Mouse (Mus musculus): Measurements from ENCODE around the gene Mybpc2. TPM values are rescaled to one million over a fixed set of nuclear protein-coding genes. Genes with fewer than 3 reads are reported as not detected.

The Mybpc2 gene
- polyA plus RNA-seq, 1 experiment from 2014 or later = 0.31 TPM

DNA sequence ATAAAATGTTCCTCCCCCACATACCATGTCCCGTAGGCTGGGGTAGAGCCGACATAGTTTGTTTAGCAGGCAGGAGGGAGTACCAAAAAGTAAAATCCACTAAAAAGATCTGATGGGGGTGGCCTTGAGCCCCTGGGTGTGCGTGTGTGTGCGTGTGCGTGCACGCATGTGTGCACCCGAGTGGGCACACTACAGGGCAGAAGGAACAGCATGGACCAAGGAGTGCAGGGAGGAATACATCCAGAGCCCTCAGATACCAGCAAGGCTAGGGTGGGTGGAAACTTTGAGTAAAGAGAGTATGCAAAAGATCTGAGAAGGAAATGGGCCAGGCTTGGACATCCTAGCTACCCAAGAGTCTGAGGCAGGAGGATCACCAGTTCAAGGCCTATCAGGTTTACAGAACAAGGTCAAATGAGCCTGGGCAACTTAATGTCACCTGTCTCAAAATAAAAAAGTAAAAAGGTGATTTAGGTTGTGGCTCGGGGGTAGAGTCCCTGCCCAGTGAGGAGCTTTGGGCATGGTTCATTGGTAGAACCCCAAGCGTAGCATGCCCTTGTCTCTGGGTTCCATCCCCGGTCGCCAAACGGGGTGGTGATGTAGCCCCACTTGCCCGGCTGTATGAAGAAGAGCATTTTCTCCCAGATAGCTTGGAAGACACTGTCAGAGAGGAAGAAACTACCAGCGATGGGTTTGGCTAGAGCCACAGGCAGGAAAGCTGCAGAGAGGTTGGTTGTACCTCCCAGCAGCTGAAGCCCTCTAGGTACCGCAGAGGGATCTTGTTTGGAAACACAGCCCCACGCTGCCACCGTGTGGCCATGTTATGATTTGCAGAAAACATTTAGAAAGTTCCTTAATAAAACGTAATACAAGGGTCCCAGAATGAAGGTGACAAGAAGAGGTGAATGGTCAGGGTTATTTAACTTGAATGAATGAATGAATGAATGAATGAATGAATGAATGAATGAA, 36.3 kb upstream of the Mybpc2 start:
- WGBS (ENCODE audit: insufficient replicate concordance) = 47% methylated on average over 18 of the region's 18 CpGs
- ATAC-seq (ENCODE audit: low read depth) = no peak

DNA sequence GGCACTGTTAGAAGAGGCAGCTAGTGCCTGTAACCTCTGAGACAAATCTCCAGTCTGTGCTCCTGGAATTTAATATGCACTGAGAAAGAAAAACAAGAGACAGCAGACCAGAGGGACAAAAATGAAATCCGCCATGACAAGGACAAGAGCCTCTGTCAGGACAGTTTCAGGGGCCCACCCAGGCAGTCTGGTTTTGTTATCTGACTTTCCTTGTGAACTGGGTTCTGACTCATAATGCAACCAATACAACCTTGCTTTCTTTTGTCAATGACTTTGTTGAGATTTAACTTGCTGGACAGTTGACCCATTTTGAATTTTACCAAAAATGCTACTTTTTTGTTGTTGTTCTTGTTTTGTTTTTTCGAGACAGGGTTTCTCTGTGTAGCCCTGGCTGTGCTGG, 33.2 kb upstream of the Mybpc2 start:
- no peak overlapping the region for H3K9ac ChIP-seq (ENCODE audit: low read depth, low read length)
- no peak for ATAC-seq (ENCODE audit: low read depth)
- H3K4me3 ChIP-seq (ENCODE audit: low read depth, low read length) = no peak overlapping the region
- H3K4me2 ChIP-seq (ENCODE audit: low read depth, low read length) = no peak overlapping the region
- no peaks in the 10 kb centered on the region for H3K27me3 ChIP-seq (ENCODE audit: control insufficient read depth, insufficient read depth, low read depth, low read length)
- no peaks in the 10 kb centered on the region for H3K9me3 ChIP-seq (replicated peaks; ENCODE audit: control insufficient read depth, low read length)
- H3K4me1 ChIP-seq (ENCODE audit: control insufficient read depth, low read depth, low read length) = peaks cover 10% of the 10 kb centered on the region
- 42% methylated on average over 2 of the region's 2 CpGs for WGBS (ENCODE audit: insufficient replicate concordance)
- no peaks in the 10 kb centered on the region for H3K36me3 ChIP-seq (ENCODE audit: control insufficient read depth, insufficient read depth)
- no peak overlapping the region for H3K27ac ChIP-seq (ENCODE audit: low read length)

More for the DNA sequence above, 36.3 kb upstream of the Mybpc2 start:
- H3K4me3 ChIP-seq (ENCODE audit: low read depth, low read length) = no peak overlapping the region
- no peak overlapping the region for H3K4me2 ChIP-seq (ENCODE audit: low read depth, low read length)
- no peaks in the 10 kb centered on the region for H3K9me3 ChIP-seq (replicated peaks; ENCODE audit: control insufficient read depth, low read length)
- H3K27ac ChIP-seq (ENCODE audit: low read length) = no peak overlapping the region
- H3K9ac ChIP-seq (ENCODE audit: low read depth, low read length) = no peak overlapping the region
- no peaks in the 10 kb centered on the region for H3K4me1 ChIP-seq (ENCODE audit: control insufficient read depth, low read depth, low read length)
- no peaks in the 10 kb centered on the region for H3K27me3 ChIP-seq (ENCODE audit: control insufficient read depth, insufficient read depth, low read depth, low read length)
- no peaks in the 10 kb centered on the region for H3K36me3 ChIP-seq (ENCODE audit: control insufficient read depth, insufficient read depth)

DNA sequence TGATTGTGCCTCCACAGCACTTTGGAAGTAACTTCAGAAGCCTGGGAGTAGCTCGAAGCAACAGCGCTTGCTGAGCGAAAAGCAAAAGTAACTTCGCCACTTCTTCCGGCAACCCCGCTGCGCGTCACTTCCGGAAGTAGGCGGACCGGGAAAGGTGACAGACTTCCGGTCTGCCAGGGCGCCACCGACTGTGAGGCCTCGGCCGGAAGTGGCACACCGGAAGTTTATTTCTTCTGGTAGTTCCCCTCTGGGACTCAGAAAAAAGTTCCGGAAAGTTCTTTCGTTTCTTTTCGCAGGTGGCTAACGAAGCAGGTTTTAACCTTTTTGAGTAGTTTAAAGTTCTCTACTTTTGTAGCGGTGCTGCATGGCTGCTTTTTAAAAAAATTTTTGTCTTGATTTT, 29.4 kb upstream of the Mybpc2 start, which contains the start of gene Nr1h2:
Nr1h2 (minus strand) TSS at position 126 of the 400 bp plus-strand sequence.
- peak within 1 kb of the TSS; percentile 80 for H3K4me3 ChIP-seq (ENCODE audit: low read depth, low read length)
- no peaks in the 10 kb centered on the region for H3K9me3 ChIP-seq (replicated peaks; ENCODE audit: control insufficient read depth, low read length)
- peak within 1 kb of the TSS; percentile 96 for H3K27ac ChIP-seq (ENCODE audit: low read length)
- ATAC-seq (ENCODE audit: low read depth) = peak; percentile 85
- peaks cover 32% of the 10 kb centered on the region for H3K36me3 ChIP-seq (ENCODE audit: control insufficient read depth, insufficient read depth)
- peaks cover 13% of the 10 kb centered on the region for H3K4me1 ChIP-seq (ENCODE audit: control insufficient read depth, low read depth, low read length)
- under 1% methylated on average over 22 of the region's 22 CpGs for WGBS (ENCODE audit: insufficient replicate concordance)
- H3K9ac ChIP-seq (ENCODE audit: low read depth, low read length) = peak within 1 kb of the TSS; percentile 74
- H3K27me3 ChIP-seq (ENCODE audit: control insufficient read depth, insufficient read depth, low read depth, low read length) = no peaks in the 10 kb centered on the region
- H3K4me2 ChIP-seq (ENCODE audit: low read depth, low read length) = peak within 1 kb of the TSS; percentile 66

DNA sequence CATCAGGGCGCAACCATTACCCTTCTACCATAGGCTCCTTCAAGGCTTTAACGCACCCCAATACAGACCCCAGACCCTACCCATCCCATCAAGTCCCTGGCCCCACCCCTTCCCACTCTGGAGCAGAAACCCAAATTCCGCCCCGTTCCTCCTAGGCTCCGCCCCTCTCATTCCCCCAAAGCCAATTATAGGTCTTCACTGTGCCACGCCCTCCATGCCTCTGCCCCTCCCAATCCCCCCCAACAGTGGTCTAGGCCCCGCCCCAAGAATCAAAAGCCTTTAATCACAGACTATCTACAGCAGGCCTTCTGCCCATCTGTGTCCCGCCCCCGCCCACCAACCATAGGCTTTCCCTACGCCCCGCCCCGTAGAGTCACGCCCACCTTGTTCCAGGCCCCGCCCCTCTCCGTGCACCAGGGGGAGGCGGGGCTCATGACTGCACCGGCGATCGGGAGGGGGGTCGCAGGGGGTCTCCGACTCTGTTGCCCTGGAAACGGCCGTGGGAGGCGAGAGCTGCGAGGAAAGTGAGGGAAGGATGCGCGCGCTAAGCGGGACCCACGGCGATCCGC, 28.8 kb upstream of the Mybpc2 start:
- Histone ChIP-seq H3K9ac (ENCODE audit: low read depth, low read length) (peak overlapping the region; percentile 74), H3K36me3 (ENCODE audit: control insufficient read depth, insufficient read depth) (peaks cover 32% of the 10 kb centered on the region), H3K27me3 (ENCODE audit: control insufficient read depth, insufficient read depth, low read depth, low read length) (no peaks in the 10 kb centered on the region), H3K27ac (ENCODE audit: low read length) (peak overlapping the region; percentile 96), H3K4me3 (ENCODE audit: low read depth, low read length) (peak overlapping the region; percentile 80), H3K4me1 (ENCODE audit: control insufficient read depth, low read depth, low read length) (peaks cover 13% of the 10 kb centered on the region), H3K4me2 (ENCODE audit: low read depth, low read length) (peak overlapping the region; percentile 66), H3K9me3 (replicated peaks; ENCODE audit: control insufficient read depth, low read length) (no peaks in the 10 kb centered on the region)
- WGBS (ENCODE audit: insufficient replicate concordance) = 2% methylated on average over 32 of the region's 32 CpGs
- peak; percentile 50 for ATAC-seq (ENCODE audit: low read depth)

DNA sequence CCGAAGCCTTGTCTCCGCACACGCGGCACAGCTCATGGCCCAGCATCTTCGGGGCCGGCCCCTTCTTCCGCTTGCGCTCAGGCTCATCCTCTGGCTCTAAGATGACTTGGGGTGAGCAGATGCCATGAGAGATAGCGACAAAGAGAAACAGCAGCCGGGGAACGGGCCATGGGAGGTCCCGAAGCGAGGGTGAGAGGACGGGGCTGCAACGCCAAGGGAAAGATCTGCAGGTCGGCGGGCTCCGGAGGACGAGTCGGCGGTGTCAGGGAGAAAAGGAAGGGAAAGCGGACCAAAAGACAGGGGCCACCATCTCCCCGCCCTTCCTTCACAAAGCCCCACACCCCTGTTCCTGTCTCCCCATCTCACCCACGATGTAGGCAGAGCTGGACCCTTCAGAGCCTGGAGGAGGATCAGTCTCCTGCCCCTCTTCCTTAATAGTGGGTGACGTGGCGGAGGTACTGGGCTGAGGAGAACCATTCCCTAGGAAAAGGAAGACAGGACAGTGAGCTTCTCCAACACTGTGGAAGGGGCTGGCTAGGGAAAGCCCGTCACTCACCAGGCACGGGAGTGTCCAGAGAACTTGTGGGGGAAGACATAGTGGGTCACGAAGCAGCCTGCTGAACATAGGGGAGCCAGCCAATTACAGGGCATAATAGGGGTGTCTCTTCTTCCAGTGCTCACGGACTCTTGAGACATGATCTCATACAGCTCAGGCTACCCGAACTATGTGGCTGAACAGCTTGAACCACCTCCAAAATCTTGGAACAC, 27.9 kb upstream of the Mybpc2 start:
- Histone ChIP-seq H3K36me3 (ENCODE audit: control insufficient read depth, insufficient read depth) (peaks cover 32% of the 10 kb centered on the region), H3K9me3 (replicated peaks; ENCODE audit: control insufficient read depth, low read length) (no peaks in the 10 kb centered on the region), H3K4me3 (ENCODE audit: low read depth, low read length) (peak overlapping the region; percentile 80), H3K27me3 (ENCODE audit: control insufficient read depth, insufficient read depth, low read depth, low read length) (no peaks in the 10 kb centered on the region), H3K4me2 (ENCODE audit: low read depth, low read length) (peak overlapping the region; percentile 66), H3K27ac (ENCODE audit: low read length) (no peak overlapping the region), H3K9ac (ENCODE audit: low read depth, low read length) (no peak overlapping the region), H3K4me1 (ENCODE audit: control insufficient read depth, low read depth, low read length) (peaks cover 21% of the 10 kb centered on the region)
- ATAC-seq (ENCODE audit: low read depth) = no peak
- 87% methylated on average over 31 of the region's 31 CpGs for WGBS (ENCODE audit: insufficient replicate concordance)

DNA sequence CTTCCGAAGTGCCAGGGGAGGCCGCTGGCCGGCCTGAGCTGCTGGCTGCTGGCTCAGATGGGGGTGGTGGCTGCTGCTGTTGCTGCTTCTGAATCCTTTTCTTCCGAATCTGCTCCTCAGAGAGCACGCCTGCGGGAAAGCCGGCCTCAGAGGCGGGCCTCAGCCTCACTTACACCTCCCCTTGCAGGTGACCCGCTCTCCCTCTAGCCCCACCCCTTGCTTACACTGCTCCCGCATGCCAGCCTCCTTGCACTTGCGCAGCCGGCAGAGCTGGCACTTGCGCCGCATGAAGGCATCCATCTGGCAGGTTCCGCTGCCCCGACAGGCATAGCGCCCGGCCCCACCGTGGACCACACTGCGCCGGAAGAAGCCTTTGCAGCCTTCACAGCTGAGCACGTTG, 27.3 kb upstream of the Mybpc2 start:
- Histone ChIP-seq H3K36me3 (ENCODE audit: control insufficient read depth, insufficient read depth) (peaks cover 32% of the 10 kb centered on the region), H3K9ac (ENCODE audit: low read depth, low read length) (no peak overlapping the region), H3K27me3 (ENCODE audit: control insufficient read depth, insufficient read depth, low read depth, low read length) (no peaks in the 10 kb centered on the region), H3K4me2 (ENCODE audit: low read depth, low read length) (no peak overlapping the region), H3K9me3 (replicated peaks; ENCODE audit: control insufficient read depth, low read length) (no peaks in the 10 kb centered on the region), H3K4me1 (ENCODE audit: control insufficient read depth, low read depth, low read length) (peaks cover 27% of the 10 kb centered on the region), H3K4me3 (ENCODE audit: low read depth, low read length) (no peak overlapping the region), H3K27ac (ENCODE audit: low read length) (no peak overlapping the region)
- 88% methylated on average over 22 of the region's 22 CpGs for WGBS (ENCODE audit: insufficient replicate concordance)
- ATAC-seq (ENCODE audit: low read depth) = no peak

DNA sequence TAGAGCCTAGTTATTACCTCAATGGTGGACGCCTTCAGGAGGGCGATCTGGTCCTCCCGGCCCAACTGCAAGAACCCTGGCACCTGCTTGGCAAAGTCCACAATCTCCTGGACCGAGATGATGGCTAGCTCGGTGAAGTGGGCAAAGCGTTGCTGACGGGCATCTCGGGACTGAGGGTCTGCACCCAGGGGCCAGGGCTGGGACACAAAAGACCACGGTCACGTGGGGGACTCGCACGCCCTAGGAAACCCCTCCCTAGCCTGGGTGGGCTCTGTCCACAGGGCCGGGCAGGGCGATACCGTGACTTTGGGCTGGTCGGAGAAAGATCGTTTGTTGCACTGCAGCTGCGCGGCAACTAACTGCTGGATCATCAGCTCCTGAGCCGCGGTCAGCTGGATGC, 26.8 kb upstream of the Mybpc2 start:
- Histone ChIP-seq H3K36me3 (ENCODE audit: control insufficient read depth, insufficient read depth) (peaks cover 32% of the 10 kb centered on the region), H3K9ac (ENCODE audit: low read depth, low read length) (no peak overlapping the region), H3K27me3 (ENCODE audit: control insufficient read depth, insufficient read depth, low read depth, low read length) (no peaks in the 10 kb centered on the region), H3K4me1 (ENCODE audit: control insufficient read depth, low read depth, low read length) (peaks cover 27% of the 10 kb centered on the region), H3K9me3 (replicated peaks; ENCODE audit: control insufficient read depth, low read length) (no peaks in the 10 kb centered on the region), H3K4me3 (ENCODE audit: low read depth, low read length) (no peak overlapping the region), H3K27ac (ENCODE audit: low read length) (no peak overlapping the region), H3K4me2 (ENCODE audit: low read depth, low read length) (no peak overlapping the region)
- ATAC-seq (ENCODE audit: low read depth) = no peak
- 92% methylated on average over 21 of the region's 21 CpGs for WGBS (ENCODE audit: insufficient replicate concordance)

DNA sequence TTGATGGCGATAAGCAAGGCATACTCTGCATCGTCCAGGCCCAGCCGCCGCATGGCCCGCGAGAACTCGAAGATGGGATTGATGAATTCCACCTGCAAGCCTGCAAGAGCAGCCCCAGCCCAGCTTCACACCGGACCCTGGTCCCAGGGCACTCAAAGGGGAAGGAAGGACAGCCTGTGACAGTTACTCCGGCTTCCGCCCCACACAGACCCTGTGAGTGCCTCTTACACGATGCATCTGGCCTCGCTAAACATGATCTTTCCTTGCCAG, 25.9 kb upstream of the Mybpc2 start:
- H3K27ac ChIP-seq (ENCODE audit: low read length) = no peak overlapping the region
- H3K27me3 ChIP-seq (ENCODE audit: control insufficient read depth, insufficient read depth, low read depth, low read length) = no peaks in the 10 kb centered on the region
- no peak overlapping the region for H3K4me3 ChIP-seq (ENCODE audit: low read depth, low read length)
- no peak for ATAC-seq (ENCODE audit: low read depth)
- 82% methylated on average over 12 of the region's 12 CpGs for WGBS (ENCODE audit: insufficient replicate concordance)
- no peak overlapping the region for H3K9ac ChIP-seq (ENCODE audit: low read depth, low read length)
- no peaks in the 10 kb centered on the region for H3K9me3 ChIP-seq (replicated peaks; ENCODE audit: control insufficient read depth, low read length)
- peaks cover 27% of the 10 kb centered on the region for H3K4me1 ChIP-seq (ENCODE audit: control insufficient read depth, low read depth, low read length)
- H3K36me3 ChIP-seq (ENCODE audit: control insufficient read depth, insufficient read depth) = peaks cover 35% of the 10 kb centered on the region
- H3K4me2 ChIP-seq (ENCODE audit: low read depth, low read length) = no peak overlapping the region
